Mouse (Mus musculus) 3T3-L1 (cell line): ENCODE measurements around the gene Mthfsl.
"Not testable (repeated sequence)": the region's sequence is repeated elsewhere in the genome, so short reads cannot be mapped to it uniquely, and the experiment has no call there.

ENCODE experiments used
- DNase-seq: peaks from one replicate; pipeline ENCODE4 v3.0.0-alpha.2; 2015; ENCODE audit warnings: low read depth, low spot score

Gene Mthfsl

DNA sequence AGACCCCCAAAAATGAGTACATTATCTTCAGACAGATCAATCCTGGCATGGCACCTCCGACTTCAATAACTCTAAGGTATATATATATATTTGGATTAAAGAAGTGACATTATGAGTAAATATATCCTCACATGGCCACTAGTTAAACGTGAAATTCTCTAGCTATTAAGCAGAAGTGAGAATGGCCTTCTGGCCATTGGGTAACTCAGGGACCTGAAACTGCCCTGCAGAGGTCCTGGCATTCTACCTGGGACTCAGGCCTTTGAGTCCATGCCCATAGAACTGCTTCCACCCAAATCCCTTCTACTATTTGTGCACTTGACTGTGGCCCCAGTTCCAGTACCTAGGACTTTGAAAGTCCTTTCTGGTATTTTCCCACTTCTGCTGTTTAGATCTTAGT lies 28.8 kb downstream of the Mthfsl start:
- DNase-seq: not testable (repeated sequence)

DNA sequence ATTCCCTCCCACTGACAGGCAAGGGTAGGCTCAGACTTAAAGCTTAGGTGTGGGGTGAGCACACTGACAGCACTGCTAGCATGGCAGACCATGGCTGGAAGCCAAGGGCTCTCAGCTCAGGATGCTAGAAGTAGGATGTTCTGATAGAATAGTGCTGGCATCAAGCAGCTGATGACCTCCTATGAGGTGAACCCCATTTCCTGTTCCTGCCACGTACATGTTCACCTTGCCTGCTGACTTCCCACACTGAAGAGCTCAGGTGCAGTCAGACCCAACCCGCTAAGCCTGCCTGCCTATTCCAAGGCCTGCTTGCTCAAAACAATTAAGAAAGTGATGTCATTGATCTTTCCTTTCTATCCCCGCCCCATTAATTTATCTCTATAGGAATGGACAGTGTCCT lies 30.6 kb downstream of the Mthfsl start:
- DNase-seq: not testable (repeated sequence)

GRCm38 (mm10) chr9:88686719-88687118 lies 33.4 kb downstream of the Mthfsl start:
- not testable (repeated sequence) for DNase-seq

DNA sequence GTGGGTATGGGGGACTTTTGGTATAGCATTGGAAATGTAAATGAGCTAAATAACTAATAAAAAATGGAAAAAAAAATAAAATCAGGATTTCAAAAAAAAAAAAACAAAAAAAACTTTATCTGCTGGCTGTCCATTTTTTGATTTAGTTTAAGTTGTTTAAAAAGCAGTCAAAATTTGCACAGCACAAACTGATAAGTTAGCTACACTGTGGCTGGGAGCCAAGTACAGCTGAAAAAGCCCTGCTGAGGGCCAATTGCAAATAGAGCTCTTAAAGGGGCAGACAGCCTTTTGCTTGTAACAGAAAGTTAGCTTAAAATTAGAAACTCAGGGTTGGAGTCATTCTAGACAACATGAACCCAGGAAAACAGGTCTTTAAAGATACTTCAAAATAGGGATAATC lies 61.8 kb downstream of the Mthfsl start:
- DNase-seq: not testable (repeated sequence)

GRCm38 (mm10) chr9:88650742-88651141 lies 69.4 kb downstream of the Mthfsl start:
- not testable (repeated sequence) for DNase-seq
